Mouse (Mus musculus) intestine, embryonic 14.5 days (tissue): ENCODE results near the gene Pinlyp. TPM values are rescaled to one million over a fixed set of nuclear protein-coding genes. Genes with fewer than 3 reads are reported as not detected.

Experiments used
- ATAC-seq: fragments of 200-750 bp; cut with Nextera tagmentation; replicated peaks from 2 replicates; pipeline ENCODE4 v1.8.0; 2017; ENCODE audit warnings: low read depth, moderate number of reproducible peaks, moderate TSS enrichment, moderate library complexity; ENCODE audit not compliant: low FRiP score, low TSS enrichment
- DNase-seq: peaks from one replicate; pipeline ENCODE4 v3.0.0-alpha.2; 2018; ENCODE audit warnings: low spot score
- H3K27ac ChIP-seq: fragments of 300-500 bp; sonication (generic); 2 replicates; pipeline ENCODE4 v1.5.1; 2014; ENCODE audit warnings: low read depth, mild to moderate bottlenecking, control low read depth
- H3K27me3 ChIP-seq: fragments of 300-500 bp; sonication (generic); replicated peaks from 2 replicates; pipeline ENCODE4 v1.6.1; 2014; ENCODE audit warnings: low read length, control low read depth; ENCODE audit not compliant: control insufficient read depth, insufficient read depth
- H3K36me3 ChIP-seq: fragments of 300-500 bp; sonication (generic); 2 replicates; pipeline ENCODE4 v1.6.1; 2014; ENCODE audit warnings: low read length, control low read depth; ENCODE audit not compliant: control insufficient read depth, insufficient read depth
- H3K4me1 ChIP-seq: fragments of 300-500 bp; sonication (generic); replicated peaks from 2 replicates; pipeline ENCODE4 v1.6.1; 2014; ENCODE audit warnings: low read length, control low read depth, mixed read lengths; ENCODE audit not compliant: control insufficient read depth, insufficient read depth
- H3K4me2 ChIP-seq: fragments of 300-500 bp; sonication (generic); 2 replicates; pipeline ENCODE4 v1.6.1; 2014; ENCODE audit warnings: low read length
- H3K4me3 ChIP-seq: fragments of 300-500 bp; sonication (generic); 2 replicates; pipeline ENCODE4 v1.5.1; 2014; ENCODE audit warnings: low read depth, low read length, control low read depth, mixed read lengths
- H3K9ac ChIP-seq: fragments of 300-500 bp; sonication (generic); 2 replicates; pipeline ENCODE4 v1.6.1; 2014; ENCODE audit warnings: mild to moderate bottlenecking, low read length
- H3K9me3 ChIP-seq: fragments of 300-500 bp; sonication (generic); 2 replicates; pipeline ENCODE4 v1.6.1; 2016; ENCODE audit warnings: low read length, control low read depth; ENCODE audit not compliant: control insufficient read depth
- WGBS: fragments of 180-500 bp; shearing (Covaris S2); extraction: QIAGEN DNeasy Blood & Tissue Kit; methylation state at CpG from one replicate; pipeline ENCODE4 v1.1.7; 2014; 5-methylcytosine and 5-hydroxymethylcytosine counted together
- polyA plus RNA-seq: library from polyadenylated mRNA; unstranded; fragments of >200 nt; fragmentation: Nextera tagmentation; extraction: Ambion mirVana; gene quantifications from 2 replicates; pipeline ENCODE4 v1.2.1, GENCODE M21; 2014

Pinlyp gene
- polyA plus RNA-seq: not detected in 2 replicates

- Histone ChIP-seq H3K9me3 (no peaks in the 10 kb centered on the region), H3K4me3 (peak within 1 kb of the TSS; percentile 68), H3K4me1 (peaks cover 11% of the 10 kb centered on the region), H3K36me3 (peaks cover 27% of the 10 kb centered on the region), H3K4me2 (peak within 1 kb of the TSS; percentile 78), H3K9ac (peak within 1 kb of the TSS; percentile 69), H3K27me3 (no peaks in the 10 kb centered on the region), H3K27ac (peak within 1 kb of the TSS; percentile 74)
- DNase-seq (peak; percentile 57), ATAC-seq (no peak)
- 30% methylated on average over 13 of the region's 13 CpGs for WGBS
Observed at GRCm38 (mm10) chr7:24546068-24546614, at the start of gene Pinlyp, which contains the start of gene Xrcc1. Gene Pinlyp, minus strand, starts transcription at chr7:24546118. Gene Xrcc1, plus strand, starts transcription at chr7:24546289.

GRCm38 (mm10) chr7:24595464-24595863, 49.5 kb upstream of the Pinlyp start:
- H3K27ac ChIP-seq: no peak overlapping the region
- no peak for DNase-seq
- 0 out of 2 replicates have a peak overlapping the region, but pooled peaks have one; percentile 66 for H3K4me2 ChIP-seq
- H3K9ac ChIP-seq: no peak overlapping the region
- no peak for ATAC-seq
- H3K4me1 ChIP-seq: peaks cover 4% of the 10 kb centered on the region; the same call in 1 of the 2 replicates
- no peaks in the 10 kb centered on the region for H3K36me3 ChIP-seq
- H3K4me3 ChIP-seq: no peak overlapping the region
- WGBS: 72% methylated on average over 2 of the region's 2 CpGs
- no peaks in the 10 kb centered on the region for H3K27me3 ChIP-seq
- no peaks in the 10 kb centered on the region for H3K9me3 ChIP-seq

- ATAC-seq (peak; percentile 4; the same call in 1 of the 2 replicates), DNase-seq (peak; percentile 66)
- H3K27me3 ChIP-seq: no peaks in the 10 kb centered on the region
- H3K4me2 ChIP-seq: peak overlapping the region; percentile 66
- H3K9ac ChIP-seq: peak overlapping the region; percentile 56; the same call in 1 of the 2 replicates
- H3K27ac ChIP-seq: no peak overlapping the region
- no peaks in the 10 kb centered on the region for H3K36me3 ChIP-seq
- 3% methylated on average over 13 of the region's 13 CpGs for WGBS
- no peaks in the 10 kb centered on the region for H3K9me3 ChIP-seq
- H3K4me1 ChIP-seq: peaks cover 4% of the 10 kb centered on the region; the same call in 1 of the 2 replicates
- peak overlapping the region; percentile 66 for H3K4me3 ChIP-seq
Observed at GRCm38 (mm10) chr7:24594309-24594803, 48.4 kb upstream of the Pinlyp start.

- Histone ChIP-seq H3K27me3 (no peaks in the 10 kb centered on the region), H3K9me3 (no peaks in the 10 kb centered on the region), H3K27ac (no peak overlapping the region), H3K4me1 (peaks cover 4% of the 10 kb centered on the region; the same call in 1 of the 2 replicates), H3K36me3 (no peaks in the 10 kb centered on the region), H3K4me2 (peak overlapping the region; percentile 66), H3K9ac (peak overlapping the region; percentile 56), H3K4me3 (peak overlapping the region; percentile 66)
- peak; percentile 93 for ATAC-seq
- DNase-seq: peak; percentile 78
- 3% methylated on average over 39 of the region's 39 CpGs for WGBS
Observed at GRCm38 (mm10) chr7:24593621-24594308, 47.8 kb upstream of the Pinlyp start.

- Histone ChIP-seq H3K4me1 (peaks cover 4% of the 10 kb centered on the region; the same call in 1 of the 2 replicates), H3K27ac (no peak overlapping the region), H3K4me3 (no peak overlapping the region), H3K36me3 (no peaks in the 10 kb centered on the region), H3K27me3 (no peaks in the 10 kb centered on the region), H3K9me3 (no peaks in the 10 kb centered on the region), H3K9ac (no peak overlapping the region), H3K4me2 (no peak overlapping the region)
- DNase-seq: no peak
- ATAC-seq: no peak
- 81% methylated on average over 6 of the region's 6 CpGs for WGBS
Observed at GRCm38 (mm10) chr7:24592781-24593180, 46.9 kb upstream of the Pinlyp start.

- H3K4me3 ChIP-seq: no peak overlapping the region
- H3K36me3 ChIP-seq: no peaks in the 10 kb centered on the region
- H3K4me1 ChIP-seq: peaks cover 4% of the 10 kb centered on the region; the same call in 1 of the 2 replicates
- no peaks in the 10 kb centered on the region for H3K9me3 ChIP-seq
- ATAC-seq (no peak), DNase-seq (no peak)
- H3K27me3 ChIP-seq: no peaks in the 10 kb centered on the region
- H3K9ac ChIP-seq: no peak overlapping the region
- no peak overlapping the region for H3K27ac ChIP-seq
- WGBS: 51% methylated on average over 4 of the region's 4 CpGs
- H3K4me2 ChIP-seq: no peak overlapping the region
Observed at GRCm38 (mm10) chr7:24592163-24592562, 46.2 kb upstream of the Pinlyp start.

- no peaks in the 10 kb centered on the region for H3K36me3 ChIP-seq
- no peaks in the 10 kb centered on the region for H3K27me3 ChIP-seq
- H3K4me1 ChIP-seq: peaks cover 4% of the 10 kb centered on the region; the same call in 1 of the 2 replicates
- H3K27ac ChIP-seq: no peak overlapping the region
- no peak for DNase-seq
- H3K4me3 ChIP-seq: no peak overlapping the region
- no peak overlapping the region for H3K4me2 ChIP-seq
- H3K9ac ChIP-seq: no peak overlapping the region
- H3K9me3 ChIP-seq: no peaks in the 10 kb centered on the region
- ATAC-seq: no peak
- 66% methylated on average over 5 of the region's 5 CpGs for WGBS
Observed at GRCm38 (mm10) chr7:24591735-24592134, 45.8 kb upstream of the Pinlyp start.

GRCm38 (mm10) chr7:24588336-24588735, 42.4 kb upstream of the Pinlyp start:
- WGBS: 72% methylated on average over 13 of the region's 13 CpGs
- Histone ChIP-seq H3K27me3 (peaks cover 22% of the 10 kb centered on the region), H3K4me2 (no peak overlapping the region), H3K9ac (no peak overlapping the region), H3K36me3 (no peaks in the 10 kb centered on the region), H3K27ac (no peak overlapping the region), H3K4me3 (no peak overlapping the region), H3K4me1 (no peaks in the 10 kb centered on the region; the same call in 1 of the 2 replicates), H3K9me3 (0 out of 2 replicates have a peak, but pooled peaks cover 4% of the 10 kb centered on the region)
- ATAC-seq (no peak), DNase-seq (no peak)
